Mouse (Mus musculus) intestine, embryonic 14.5 days (tissue): ENCODE results near the gene Fstl3. TPM values are rescaled to one million over a fixed set of nuclear protein-coding genes. Genes with fewer than 3 reads are reported as not detected.

ENCODE experiments used
- ATAC-seq: fragments of 200-750 bp; cut with Nextera tagmentation; replicated peaks from 2 replicates; pipeline ENCODE4 v1.8.0; 2017; ENCODE audit warnings: low read depth, moderate number of reproducible peaks, moderate TSS enrichment, moderate library complexity; ENCODE audit not compliant: low FRiP score, low TSS enrichment
- DNase-seq: peaks from one replicate; pipeline ENCODE4 v3.0.0-alpha.2; 2018; ENCODE audit warnings: low spot score
- H3K27ac ChIP-seq: fragments of 300-500 bp; sonication (generic); 2 replicates; pipeline ENCODE4 v1.5.1; 2014; ENCODE audit warnings: low read depth, mild to moderate bottlenecking, control low read depth
- H3K27me3 ChIP-seq: fragments of 300-500 bp; sonication (generic); replicated peaks from 2 replicates; pipeline ENCODE4 v1.6.1; 2014; ENCODE audit warnings: low read length, control low read depth; ENCODE audit not compliant: control insufficient read depth, insufficient read depth
- H3K36me3 ChIP-seq: fragments of 300-500 bp; sonication (generic); 2 replicates; pipeline ENCODE4 v1.6.1; 2014; ENCODE audit warnings: low read length, control low read depth; ENCODE audit not compliant: control insufficient read depth, insufficient read depth
- H3K4me1 ChIP-seq: fragments of 300-500 bp; sonication (generic); replicated peaks from 2 replicates; pipeline ENCODE4 v1.6.1; 2014; ENCODE audit warnings: low read length, control low read depth, mixed read lengths; ENCODE audit not compliant: control insufficient read depth, insufficient read depth
- H3K4me2 ChIP-seq: fragments of 300-500 bp; sonication (generic); 2 replicates; pipeline ENCODE4 v1.6.1; 2014; ENCODE audit warnings: low read length
- H3K4me3 ChIP-seq: fragments of 300-500 bp; sonication (generic); 2 replicates; pipeline ENCODE4 v1.5.1; 2014; ENCODE audit warnings: low read depth, low read length, control low read depth, mixed read lengths
- H3K9ac ChIP-seq: fragments of 300-500 bp; sonication (generic); 2 replicates; pipeline ENCODE4 v1.6.1; 2014; ENCODE audit warnings: mild to moderate bottlenecking, low read length
- H3K9me3 ChIP-seq: fragments of 300-500 bp; sonication (generic); 2 replicates; pipeline ENCODE4 v1.6.1; 2016; ENCODE audit warnings: low read length, control low read depth; ENCODE audit not compliant: control insufficient read depth
- WGBS: fragments of 180-500 bp; shearing (Covaris S2); extraction: QIAGEN DNeasy Blood & Tissue Kit; methylation state at CpG from one replicate; pipeline ENCODE4 v1.1.7; 2014; 5-methylcytosine and 5-hydroxymethylcytosine counted together
- polyA plus RNA-seq: library from polyadenylated mRNA; unstranded; fragments of >200 nt; fragmentation: Nextera tagmentation; extraction: Ambion mirVana; gene quantifications from 2 replicates; pipeline ENCODE4 v1.2.1, GENCODE M21; 2014

The Fstl3 gene
- polyA plus RNA-seq, 1 experiment from 2014 or later, result 11.1 TPM

- 97% methylated on average over 28 of the region's 28 CpGs for whole genome bisulfite sequencing
- 0 out of 2 replicates have a peak, but pooled peaks have one; percentile 9 for ATAC-seq
- H3K9me3 ChIP-seq, result peaks cover 65% of the 10 kb centered on the region
- H3K36me3 ChIP-seq, result peaks cover 82% of the 10 kb centered on the region
- H3K4me1 ChIP-seq, result no peaks in the 10 kb centered on the region
- no peak overlapping the region for H3K27ac ChIP-seq
- no peak overlapping the region for H3K9ac ChIP-seq
- H3K4me3 ChIP-seq, result no peak overlapping the region
- no peak for DNase-seq
- no peaks in the 10 kb centered on the region; the same call in 1 of the 2 replicates for H3K27me3 ChIP-seq
- H3K4me2 ChIP-seq, result no peak overlapping the region
Observed at GRCm38 (mm10) chr10:79739234-79739633, 37.8 kb upstream of the Fstl3 start.

GRCm38 (mm10) chr10:79740863-79741262 is 36.2 kb upstream of the Fstl3 start:
- Histone ChIP-seq H3K4me1 (peaks cover 4% of the 10 kb centered on the region; the same call in 1 of the 2 replicates), H3K9me3 (peaks cover 55% of the 10 kb centered on the region), H3K4me2 (no peak overlapping the region), H3K36me3 (peaks cover 86% of the 10 kb centered on the region), H3K27me3 (no peaks in the 10 kb centered on the region; the same call in 1 of the 2 replicates), H3K27ac (no peak overlapping the region), H3K9ac (no peak overlapping the region), H3K4me3 (no peak overlapping the region)
- WGBS, result 79% methylated on average over 11 of the region's 11 CpGs
- ATAC-seq (no peak), DNase-seq (no peak)

GRCm38 (mm10) chr10:79743161-79743560 is 33.9 kb upstream of the Fstl3 start:
- H3K4me2 ChIP-seq, result no peak overlapping the region
- no peak overlapping the region for H3K27ac ChIP-seq
- 92% methylated on average over 11 of the region's 11 CpGs for WGBS
- H3K9ac ChIP-seq, result no peak overlapping the region
- H3K9me3 ChIP-seq, result peaks cover 33% of the 10 kb centered on the region
- peaks cover 4% of the 10 kb centered on the region; the same call in 1 of the 2 replicates for H3K4me1 ChIP-seq
- H3K36me3 ChIP-seq, result peaks cover 63% of the 10 kb centered on the region
- DNase-seq, result no peak
- H3K27me3 ChIP-seq, result no peaks in the 10 kb centered on the region
- no peak for ATAC-seq
- H3K4me3 ChIP-seq, result no peak overlapping the region

GRCm38 (mm10) chr10:79743650-79744365 is 33.3 kb upstream of the Fstl3 start:
- peaks cover 27% of the 10 kb centered on the region for H3K9me3 ChIP-seq
- 92% methylated on average over 15 of the region's 15 CpGs for WGBS
- no peak for ATAC-seq
- H3K9ac ChIP-seq, result no peak overlapping the region
- H3K4me3 ChIP-seq, result no peak overlapping the region
- peaks cover 4% of the 10 kb centered on the region; the same call in 1 of the 2 replicates for H3K4me1 ChIP-seq
- DNase-seq, result no peak
- no peak overlapping the region for H3K4me2 ChIP-seq
- no peaks in the 10 kb centered on the region for H3K27me3 ChIP-seq
- H3K27ac ChIP-seq, result no peak overlapping the region
- peaks cover 56% of the 10 kb centered on the region for H3K36me3 ChIP-seq

- Histone ChIP-seq H3K36me3 (peaks cover 40% of the 10 kb centered on the region), H3K4me1 (peaks cover 4% of the 10 kb centered on the region; the same call in 1 of the 2 replicates), H3K9ac (no peak overlapping the region), H3K27ac (no peak overlapping the region), H3K4me3 (peak overlapping the region; percentile 74), H3K27me3 (no peaks in the 10 kb centered on the region), H3K4me2 (peak overlapping the region; percentile 71), H3K9me3 (peaks cover 11% of the 10 kb centered on the region)
- DNase-seq (no peak), ATAC-seq (no peak)
- WGBS, result 95% methylated on average over 3 of the region's 3 CpGs
Observed at GRCm38 (mm10) chr10:79745411-79745810, 31.7 kb upstream of the Fstl3 start.

GRCm38 (mm10) chr10:79745898-79746773 is 30.9 kb upstream of the Fstl3 start, which contains the start of gene Polrmt:
Gene Polrmt, minus strand, starts transcription at chr10:79746581.
- no peak within 1 kb of the TSS for H3K27ac ChIP-seq

GRCm38 (mm10) chr10:79746774-79747151 is 30.3 kb upstream of the Fstl3 start:
- Histone ChIP-seq H3K27ac (no peak overlapping the region), H3K4me2 (peak overlapping the region; percentile 71), H3K27me3 (no peaks in the 10 kb centered on the region), H3K4me3 (no peak overlapping the region), H3K36me3 (peaks cover 27% of the 10 kb centered on the region), H3K4me1 (peaks cover 4% of the 10 kb centered on the region; the same call in 1 of the 2 replicates), H3K9me3 (no peaks in the 10 kb centered on the region), H3K9ac (no peak overlapping the region)
- ATAC-seq (peak; percentile 52), DNase-seq (no peak)
- 19% methylated on average over 6 of the region's 6 CpGs for WGBS

More at GRCm38 (mm10) chr10:79745898-79746773, 30.9 kb upstream of the Fstl3 start, which contains the start of gene Polrmt:
- peaks cover 4% of the 10 kb centered on the region; the same call in 1 of the 2 replicates for H3K4me1 ChIP-seq
- H3K4me3 ChIP-seq, result peak within 1 kb of the TSS; percentile 74
- peaks cover 33% of the 10 kb centered on the region for H3K36me3 ChIP-seq
- peaks cover 4% of the 10 kb centered on the region for H3K9me3 ChIP-seq
- peak within 1 kb of the TSS; percentile 56 for H3K9ac ChIP-seq
- WGBS, result 3% methylated on average over 38 of the region's 38 CpGs
- H3K27me3 ChIP-seq, result no peaks in the 10 kb centered on the region
- DNase-seq, result peak; percentile 92
- peak; percentile 94 for ATAC-seq
- peak within 1 kb of the TSS; percentile 71 for H3K4me2 ChIP-seq

- no peak for DNase-seq
- Histone ChIP-seq H3K9me3 (no peaks in the 10 kb centered on the region), H3K27ac (no peak overlapping the region)
Observed at GRCm38 (mm10) chr10:79748496-79748895, 28.6 kb upstream of the Fstl3 start.

More at GRCm38 (mm10) chr10:79748496-79748895, 28.6 kb upstream of the Fstl3 start:
- H3K4me1 ChIP-seq, result peaks cover 4% of the 10 kb centered on the region; the same call in 1 of the 2 replicates
- H3K9ac ChIP-seq, result no peak overlapping the region
- H3K27me3 ChIP-seq, result no peaks in the 10 kb centered on the region
- ATAC-seq, result no peak
- peaks cover 10% of the 10 kb centered on the region for H3K36me3 ChIP-seq
- no peak overlapping the region for H3K4me2 ChIP-seq
- no peak overlapping the region for H3K4me3 ChIP-seq
- 85% methylated on average over 6 of the region's 6 CpGs for WGBS
